Mouse (Mus musculus): ENCODE data around the gene Wdr60. TPM values are rescaled to one million over a fixed set of nuclear protein-coding genes. Genes with fewer than 3 reads are reported as not detected.

The Wdr60 gene
- polyA plus RNA-seq, 1 experiment from 2014 or later: 24.7 TPM

GRCm38 (mm10) chr12:116265275-116265674 is 2.5 kb upstream of the Wdr60 start:
- WGBS: 72% methylated on average over 2 of the region's 2 CpGs
- no peak overlapping the region for H3K27ac ChIP-seq
- no peaks in the 10 kb centered on the region for H3K36me3 ChIP-seq

GRCm38 (mm10) chr12:116264756-116265155 is 1.9 kb upstream of the Wdr60 start:
- peaks cover 3% of the 10 kb centered on the region; the same call in 1 of the 2 replicates for H3K27me3 ChIP-seq
- 82% methylated on average over 2 of the region's 2 CpGs for WGBS
- H3K9ac ChIP-seq (replicated peaks): no peak overlapping the region
- peaks cover 8% of the 10 kb centered on the region; the same call in 1 of the 2 replicates for H3K4me1 ChIP-seq (replicated peaks)
- H3K4me2 ChIP-seq: no peak overlapping the region
- no peak for ATAC-seq (ENCODE audit: insufficient number of reproducible peaks, insufficient read depth, low FRiP score, low TSS enrichment, low read depth)
- H3K4me3 ChIP-seq (replicated peaks): no peak overlapping the region
- no peaks in the 10 kb centered on the region for H3K9me3 ChIP-seq
- H3K36me3 ChIP-seq: no peaks in the 10 kb centered on the region
- H3K27ac ChIP-seq: no peak overlapping the region

More at GRCm38 (mm10) chr12:116265275-116265674, 2.5 kb upstream of the Wdr60 start:
- Histone ChIP-seq H3K4me1 (replicated peaks) (peaks cover 8% of the 10 kb centered on the region; the same call in 1 of the 2 replicates), H3K4me3 (replicated peaks) (no peak overlapping the region), H3K4me2 (no peak overlapping the region), H3K9ac (replicated peaks) (no peak overlapping the region), H3K9me3 (no peaks in the 10 kb centered on the region), H3K27me3 (peaks cover 3% of the 10 kb centered on the region; the same call in 1 of the 2 replicates)
- ATAC-seq (ENCODE audit: insufficient number of reproducible peaks, insufficient read depth, low FRiP score, low TSS enrichment, low read depth): no peak

- no peak overlapping the region for H3K9ac ChIP-seq (replicated peaks)
- no peaks in the 10 kb centered on the region for H3K9me3 ChIP-seq
- H3K36me3 ChIP-seq: peaks cover 19% of the 10 kb centered on the region; the same call in 1 of the 2 replicates
- H3K27ac ChIP-seq: no peak overlapping the region
- no peaks in the 10 kb centered on the region for H3K27me3 ChIP-seq
- no peak overlapping the region for H3K4me2 ChIP-seq
- H3K4me3 ChIP-seq (replicated peaks): no peak overlapping the region
- peaks cover 8% of the 10 kb centered on the region; the same call in 1 of the 2 replicates for H3K4me1 ChIP-seq (replicated peaks)
- ATAC-seq (ENCODE audit: insufficient number of reproducible peaks, insufficient read depth, low FRiP score, low TSS enrichment, low read depth): no peak
- 70% methylated on average over 2 of the region's 2 CpGs for WGBS
These were observed 4.5 kb downstream of the Wdr60 start for GRCm38 (mm10) chr12:116258321-116258720.

GRCm38 (mm10) chr12:116255636-116256035 is 7.2 kb downstream of the Wdr60 start:
- no peaks in the 10 kb centered on the region for H3K4me1 ChIP-seq (replicated peaks)
- H3K27ac ChIP-seq: no peak overlapping the region
- no peak overlapping the region for H3K9ac ChIP-seq (replicated peaks)
- no peaks in the 10 kb centered on the region for H3K9me3 ChIP-seq
- H3K36me3 ChIP-seq: peaks cover 28% of the 10 kb centered on the region; the same call in 1 of the 2 replicates
- 94% methylated on average over 11 of the region's 11 CpGs for WGBS
- no peaks in the 10 kb centered on the region for H3K27me3 ChIP-seq
- H3K4me2 ChIP-seq: no peak overlapping the region
- no peak overlapping the region for H3K4me3 ChIP-seq (replicated peaks)
- ATAC-seq (ENCODE audit: insufficient number of reproducible peaks, insufficient read depth, low FRiP score, low TSS enrichment, low read depth): no peak

GRCm38 (mm10) chr12:116254652-116255051 is 8.2 kb downstream of the Wdr60 start:
- Histone ChIP-seq H3K9ac (replicated peaks) (no peak overlapping the region), H3K36me3 (peaks cover 28% of the 10 kb centered on the region; the same call in 1 of the 2 replicates), H3K4me2 (no peak overlapping the region), H3K4me3 (replicated peaks) (no peak overlapping the region), H3K4me1 (replicated peaks) (no peaks in the 10 kb centered on the region), H3K9me3 (no peaks in the 10 kb centered on the region), H3K27ac (no peak overlapping the region), H3K27me3 (no peaks in the 10 kb centered on the region)
- ATAC-seq (ENCODE audit: insufficient number of reproducible peaks, insufficient read depth, low FRiP score, low TSS enrichment, low read depth): no peak
- WGBS: 69% methylated on average over 8 of the region's 8 CpGs

GRCm38 (mm10) chr12:116244601-116245000 is 18.2 kb downstream of the Wdr60 start:
- 76% methylated on average over 1 of the region's 1 CpGs for WGBS
- no peak overlapping the region for H3K9ac ChIP-seq (replicated peaks)

GRCm38 (mm10) chr12:116238803-116239202 is 24.0 kb downstream of the Wdr60 start:
- no peaks in the 10 kb centered on the region for H3K4me1 ChIP-seq (replicated peaks)
- H3K9me3 ChIP-seq: no peaks in the 10 kb centered on the region
- H3K4me2 ChIP-seq: no peak overlapping the region
- H3K27me3 ChIP-seq: no peaks in the 10 kb centered on the region
- no peak overlapping the region for H3K9ac ChIP-seq (replicated peaks)
- WGBS: 81% methylated on average over 3 of the region's 3 CpGs
- H3K36me3 ChIP-seq: peaks cover 28% of the 10 kb centered on the region
- H3K27ac ChIP-seq: no peak overlapping the region
- H3K4me3 ChIP-seq (replicated peaks): no peak overlapping the region
- ATAC-seq (ENCODE audit: insufficient number of reproducible peaks, insufficient read depth, low FRiP score, low TSS enrichment, low read depth): no peak

More at GRCm38 (mm10) chr12:116244601-116245000, 18.2 kb downstream of the Wdr60 start:
- Histone ChIP-seq H3K27ac (no peak overlapping the region), H3K4me1 (replicated peaks) (no peaks in the 10 kb centered on the region), H3K9me3 (no peaks in the 10 kb centered on the region), H3K4me3 (replicated peaks) (no peak overlapping the region), H3K4me2 (no peak overlapping the region), H3K36me3 (peaks cover 64% of the 10 kb centered on the region), H3K27me3 (no peaks in the 10 kb centered on the region)
- ATAC-seq (ENCODE audit: insufficient number of reproducible peaks, insufficient read depth, low FRiP score, low TSS enrichment, low read depth): no peak

- ATAC-seq (ENCODE audit: insufficient number of reproducible peaks, insufficient read depth, low FRiP score, low TSS enrichment, low read depth): no peak
- Histone ChIP-seq H3K4me3 (replicated peaks) (no peak overlapping the region), H3K36me3 (peaks cover 25% of the 10 kb centered on the region), H3K27ac (no peak overlapping the region), H3K27me3 (no peaks in the 10 kb centered on the region), H3K9ac (replicated peaks) (no peak overlapping the region), H3K4me2 (no peak overlapping the region), H3K9me3 (no peaks in the 10 kb centered on the region), H3K4me1 (replicated peaks) (no peaks in the 10 kb centered on the region)
These were observed 24.5 kb downstream of the Wdr60 start for GRCm38 (mm10) chr12:116238370-116238769.

GRCm38 (mm10) chr12:116236658-116237057 is 26.2 kb downstream of the Wdr60 start:
- H3K9ac ChIP-seq (replicated peaks): no peak overlapping the region
- H3K4me3 ChIP-seq (replicated peaks): no peak overlapping the region
- H3K27ac ChIP-seq: no peak overlapping the region
- peaks cover 19% of the 10 kb centered on the region for H3K36me3 ChIP-seq
- H3K27me3 ChIP-seq: no peaks in the 10 kb centered on the region
- WGBS: 79% methylated on average over 3 of the region's 3 CpGs
- H3K9me3 ChIP-seq: no peaks in the 10 kb centered on the region
- H3K4me2 ChIP-seq: no peak overlapping the region
- H3K4me1 ChIP-seq (replicated peaks): no peaks in the 10 kb centered on the region
- ATAC-seq (ENCODE audit: insufficient number of reproducible peaks, insufficient read depth, low FRiP score, low TSS enrichment, low read depth): no peak

GRCm38 (mm10) chr12:116235356-116235755 is 27.5 kb downstream of the Wdr60 start:
- H3K9me3 ChIP-seq: no peaks in the 10 kb centered on the region
- ATAC-seq (ENCODE audit: insufficient number of reproducible peaks, insufficient read depth, low FRiP score, low TSS enrichment, low read depth): no peak
- no peak overlapping the region for H3K27ac ChIP-seq
- H3K4me3 ChIP-seq (replicated peaks): no peak overlapping the region
- no peaks in the 10 kb centered on the region for H3K27me3 ChIP-seq
- no peak overlapping the region for H3K4me2 ChIP-seq
- H3K4me1 ChIP-seq (replicated peaks): no peaks in the 10 kb centered on the region
- H3K9ac ChIP-seq (replicated peaks): no peak overlapping the region
- H3K36me3 ChIP-seq: peaks cover 7% of the 10 kb centered on the region
- WGBS: 81% methylated on average over 4 of the region's 4 CpGs

- Histone ChIP-seq H3K9me3 (no peaks in the 10 kb centered on the region), H3K4me3 (replicated peaks) (no peak overlapping the region), H3K27me3 (no peaks in the 10 kb centered on the region), H3K36me3 (peaks cover 13% of the 10 kb centered on the region), H3K27ac (no peak overlapping the region), H3K9ac (replicated peaks) (no peak overlapping the region), H3K4me2 (no peak overlapping the region), H3K4me1 (replicated peaks) (no peaks in the 10 kb centered on the region)
- no peak for ATAC-seq (ENCODE audit: insufficient number of reproducible peaks, insufficient read depth, low FRiP score, low TSS enrichment, low read depth)
- WGBS: 92% methylated on average over 1 of the region's 1 CpGs
These were observed 30.8 kb downstream of the Wdr60 start for GRCm38 (mm10) chr12:116232061-116232460.

- WGBS: 83% methylated on average over 12 of the region's 12 CpGs
- H3K27ac ChIP-seq: no peak overlapping the region
- H3K9ac ChIP-seq (replicated peaks): no peak overlapping the region
- ATAC-seq (ENCODE audit: insufficient number of reproducible peaks, insufficient read depth, low FRiP score, low TSS enrichment, low read depth): no peak
- H3K4me3 ChIP-seq (replicated peaks): no peak overlapping the region
- H3K27me3 ChIP-seq: no peaks in the 10 kb centered on the region
- H3K4me2 ChIP-seq: no peak overlapping the region
- H3K4me1 ChIP-seq (replicated peaks): no peaks in the 10 kb centered on the region
- peaks cover 16% of the 10 kb centered on the region for H3K36me3 ChIP-seq
- H3K9me3 ChIP-seq: no peaks in the 10 kb centered on the region
These were observed 31.2 kb downstream of the Wdr60 start for GRCm38 (mm10) chr12:116231612-116232011.
